Mouse (Mus musculus) CH12.LX (cell line): Measurements from ENCODE around the gene Gcnt7.

ENCODE experiments used
- CTCF ChIP-seq, 2 experiments: IDR thresholded peaks in 1 of 2; conservative IDR thresholded peaks in 1 of 2; 2 replicates each; pipeline ENCODE4 v1.5.1; 2011 to 2012; ENCODE audit warnings: low read depth in 2 of 2, low read length in 2 of 2, improper control_type of control experiment in 1 of 2, inconsistent platforms in 1 of 2, mild to moderate bottlenecking in 1 of 2, moderate library complexity in 1 of 2
- SIN3A ChIP-seq: IDR thresholded peaks from 2 replicates; pipeline ENCODE4 v1.6.1; 2012; ENCODE audit warnings: low read length, improper control_type of control experiment, inconsistent platforms

DNA sequence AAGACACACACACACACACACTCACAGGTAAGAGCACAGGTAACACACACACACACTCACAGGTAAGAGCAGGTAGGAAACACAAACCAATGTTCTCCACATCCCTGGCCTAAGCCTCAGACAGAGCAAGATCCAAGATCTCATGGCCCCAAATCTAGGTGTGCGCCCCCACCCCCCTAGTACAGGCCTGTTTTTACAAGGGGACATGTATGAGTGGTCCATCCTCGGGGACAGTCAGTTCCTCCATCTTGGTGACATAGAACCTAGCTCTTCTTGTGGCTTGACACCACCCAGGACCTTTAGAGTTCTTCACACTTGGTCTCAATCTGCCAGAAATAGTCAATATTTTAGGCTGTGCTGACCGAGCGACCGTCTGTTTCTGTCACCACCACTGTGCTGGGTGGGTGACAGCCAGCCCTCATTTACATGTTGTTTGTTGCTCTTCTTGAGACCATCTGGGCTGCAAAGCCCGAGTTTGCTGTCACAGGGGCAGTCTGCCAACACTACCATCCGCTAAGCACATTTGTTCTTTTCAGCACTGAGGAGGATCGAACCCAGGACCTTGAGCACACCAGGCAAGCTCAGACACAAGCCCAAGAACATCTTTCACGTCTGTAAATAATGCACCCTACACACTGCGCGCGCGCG, 25.5 kb upstream of the Gcnt7 start:
- no peak for TF ChIP-seq SIN3A
- no peak for TF ChIP-seq CTCF (conservative IDR thresholded peaks at IDR 0.05 in 1 of 2, IDR thresholded peaks at IDR 0.05 in 1 of 2; ENCODE audit: low read depth in 2 of 2, low read length in 2 of 2)
